Mouse (Mus musculus) stomach, postnatal 0 days (tissue): ENCODE results near the gene Abhd14a.

Experiments
- CTCF ChIP-seq: IDR thresholded peaks from 2 replicates; pipeline ENCODE4 v1.5.1; 2016; ENCODE audit warnings: antibody characterized with exemption, low read depth, mild to moderate bottlenecking, moderate library complexity
- EP300 ChIP-seq: optimal IDR thresholded peaks from 2 replicates; pipeline ENCODE3; 2016; ENCODE audit warnings: antibody characterized with exemption

GRCm38 (mm10) chr9:106444836-106445235 lies 2.6 kb downstream of the Abhd14a start:
- TF ChIP-seq CTCF (no peak), EP300 (no peak)
